Mouse (Mus musculus): Measurements from ENCODE around the gene Gm1110. TPM values are rescaled to one million over a fixed set of nuclear protein-coding genes. Genes with fewer than 3 reads are reported as not detected.

Gene Gm1110
- polyA plus RNA-seq, 1 experiment from 2014 or later, result not detected

GRCm38 (mm10) chr9:26860751-26861150 lies 62.2 kb downstream of the Gm1110 start, which contains the start of gene Glb1l3:
Gene Glb1l3, minus strand, starts transcription at chr9:26860890.
- no peak within 1 kb of the TSS for H3K27ac ChIP-seq (ENCODE audit: low read depth)
- no peak within 1 kb of the TSS for H3K4me3 ChIP-seq (ENCODE audit: low read depth, low read length)
- H3K27me3 ChIP-seq (ENCODE audit: insufficient read depth, low read length), result no peaks in the 10 kb centered on the region
- H3K4me2 ChIP-seq (ENCODE audit: low read depth, low read length), result no peak within 1 kb of the TSS
- DNase-seq (no peak), ATAC-seq (no peak)
- H3K4me1 ChIP-seq (ENCODE audit: insufficient read depth), result no peaks in the 10 kb centered on the region
- H3K9me3 ChIP-seq (ENCODE audit: low read length), result no peaks in the 10 kb centered on the region
- WGBS (ENCODE audit: insufficient replicate concordance), result 44% methylated on average over 5 of the region's 5 CpGs
- no peak within 1 kb of the TSS for H3K9ac ChIP-seq (replicated peaks)
- H3K36me3 ChIP-seq (replicated peaks; ENCODE audit: insufficient read depth, low read length), result no peaks in the 10 kb centered on the region
- TF ChIP-seq CTCF (IDR thresholded peaks at IDR 0.05; ENCODE audit: low read depth) (no peak), EP300 (IDR thresholded peaks at IDR 0.05; ENCODE audit: low read depth) (no peak)

GRCm38 (mm10) chr9:26831089-26831488 lies 91.8 kb downstream of the Gm1110 start:
- Histone ChIP-seq H3K36me3 (replicated peaks; ENCODE audit: insufficient read depth, low read length) (no peaks in the 10 kb centered on the region), H3K9ac (replicated peaks) (no peak overlapping the region), H3K9me3 (ENCODE audit: low read length) (no peaks in the 10 kb centered on the region), H3K4me3 (ENCODE audit: low read depth, low read length) (no peak overlapping the region), H3K4me2 (ENCODE audit: low read depth, low read length) (no peak overlapping the region), H3K27ac (ENCODE audit: low read depth) (no peak overlapping the region), H3K27me3 (ENCODE audit: insufficient read depth, low read length) (no peaks in the 10 kb centered on the region), H3K4me1 (ENCODE audit: insufficient read depth) (no peaks in the 10 kb centered on the region)
- TF ChIP-seq CTCF (IDR thresholded peaks at IDR 0.05; ENCODE audit: low read depth), result no peak
- TF ChIP-seq EP300 (IDR thresholded peaks at IDR 0.05; ENCODE audit: low read depth), result no peak
- WGBS (ENCODE audit: insufficient replicate concordance), result 59% methylated on average over 3 of the region's 3 CpGs
- no peak for DNase-seq
- no peak for ATAC-seq

Other genes with a start within 250 kb of the Gm1110 start
- gene B3gat1, start 189.4 kb downstream of the Gm1110 start, polyA plus RNA-seq (2015; fragmentation: Nextera tagmentation; extraction: Ambion mirVana), result not detected in 2 replicates
- gene Glb1l2, start 116.6 kb downstream of the Gm1110 start, polyA plus RNA-seq (2015; fragmentation: Nextera tagmentation; extraction: Ambion mirVana), result 0.06 TPM in 1 of 2 replicates, not detected in the other
- not detected in 2 replicates for gene Glb1l3, start 62.2 kb downstream of the Gm1110 start, polyA plus RNA-seq (2015; fragmentation: Nextera tagmentation; extraction: Ambion mirVana)
- 16.5 and 19.3 TPM in 2 replicates for gene Acad8, start 76.5 kb upstream of the Gm1110 start, polyA plus RNA-seq (2015; fragmentation: Nextera tagmentation; extraction: Ambion mirVana)
- gene Thyn1, start 76.6 kb upstream of the Gm1110 start, polyA plus RNA-seq (2015; fragmentation: Nextera tagmentation; extraction: Ambion mirVana), result 34.4 and 35.6 TPM in 2 replicates
- gene Vps26b, start 107.0 kb upstream of the Gm1110 start, polyA plus RNA-seq (2015; fragmentation: Nextera tagmentation; extraction: Ambion mirVana), result 7.2 and 7.3 TPM in 2 replicates
- gene Ncapd3, start 107.1 kb upstream of the Gm1110 start, polyA plus RNA-seq (2015; fragmentation: Nextera tagmentation; extraction: Ambion mirVana), result 13.2 and 13.9 TPM in 2 replicates
- 1.5 and 1.7 TPM in 2 replicates for gene Jam3, start 232.3 kb upstream of the Gm1110 start, polyA plus RNA-seq (2015; fragmentation: Nextera tagmentation; extraction: Ambion mirVana)